Mouse (Mus musculus): ENCODE results near the gene 6430548M08Rik. TPM values are rescaled to one million over a fixed set of nuclear protein-coding genes. Genes with fewer than 3 reads are reported as not detected.

Gene 6430548M08Rik
- polyA plus RNA-seq, 1 experiment, result 2.4 TPM

GRCm38 (mm10) chr8:120205916-120206315, 92.0 kb downstream of the 6430548M08Rik start:
- Histone ChIP-seq H3K36me3 (replicated peaks; ENCODE audit: low read length) (no peaks in the 10 kb centered on the region), H3K9me3 (no peaks in the 10 kb centered on the region), H3K27me3 (replicated peaks) (peaks cover 70% of the 10 kb centered on the region), H3K4me1 (peaks cover 5% of the 10 kb centered on the region; the same call in 1 of the 2 replicates), H3K4me3 (replicated peaks) (no peak overlapping the region)
- TF ChIP-seq FLI1 (IDR thresholded peaks at IDR 0.05; ENCODE audit: low read length) (no peak), GATA1 (IDR thresholded peaks at IDR 0.05; ENCODE audit: borderline replicate concordance, low read length) (no peak)

GRCm38 (mm10) chr8:120207364-120207763, 93.4 kb downstream of the 6430548M08Rik start:
- Histone ChIP-seq H3K4me1 (peaks cover 14% of the 10 kb centered on the region), H3K27me3 (replicated peaks) (peaks cover 72% of the 10 kb centered on the region), H3K9me3 (no peaks in the 10 kb centered on the region), H3K36me3 (replicated peaks; ENCODE audit: low read length) (no peaks in the 10 kb centered on the region), H3K4me3 (replicated peaks) (no peak overlapping the region)
- no peak for TF ChIP-seq FLI1 (IDR thresholded peaks at IDR 0.05; ENCODE audit: low read length)
- TF ChIP-seq GATA1 (IDR thresholded peaks at IDR 0.05; ENCODE audit: borderline replicate concordance, low read length), result no peak

- Histone ChIP-seq H3K9me3 (no peaks in the 10 kb centered on the region), H3K4me1 (peaks cover 14% of the 10 kb centered on the region), H3K27me3 (replicated peaks) (peaks cover 71% of the 10 kb centered on the region), H3K4me3 (replicated peaks) (no peak overlapping the region), H3K36me3 (replicated peaks; ENCODE audit: low read length) (no peaks in the 10 kb centered on the region)
- no peak for TF ChIP-seq FLI1 (IDR thresholded peaks at IDR 0.05; ENCODE audit: low read length)
- no peak for TF ChIP-seq GATA1 (IDR thresholded peaks at IDR 0.05; ENCODE audit: borderline replicate concordance, low read length)
Measured at GRCm38 (mm10) chr8:120208113-120208512, 94.2 kb downstream of the 6430548M08Rik start.

- Histone ChIP-seq H3K4me3 (replicated peaks) (no peak overlapping the region), H3K9me3 (no peaks in the 10 kb centered on the region), H3K27me3 (replicated peaks) (peaks cover 59% of the 10 kb centered on the region), H3K4me1 (peaks cover 8% of the 10 kb centered on the region), H3K36me3 (replicated peaks; ENCODE audit: low read length) (no peaks in the 10 kb centered on the region)
- TF ChIP-seq FLI1 (IDR thresholded peaks at IDR 0.05; ENCODE audit: low read length), result no peak
- TF ChIP-seq GATA1 (IDR thresholded peaks at IDR 0.05; ENCODE audit: borderline replicate concordance, low read length), result no peak
Measured at GRCm38 (mm10) chr8:120211345-120211744, 97.4 kb downstream of the 6430548M08Rik start.

- TF ChIP-seq FLI1 (IDR thresholded peaks at IDR 0.05; ENCODE audit: low read length), result no peak
- no peak for TF ChIP-seq GATA1 (IDR thresholded peaks at IDR 0.05; ENCODE audit: borderline replicate concordance, low read length)
- no peak overlapping the region for H3K4me3 ChIP-seq (replicated peaks)
- no peaks in the 10 kb centered on the region for H3K36me3 ChIP-seq (replicated peaks; ENCODE audit: low read length)
- H3K27me3 ChIP-seq (replicated peaks), result peaks cover 58% of the 10 kb centered on the region
- H3K9me3 ChIP-seq, result peaks cover 2% of the 10 kb centered on the region; the same call in 1 of the 2 replicates
- H3K4me1 ChIP-seq, result peaks cover 19% of the 10 kb centered on the region
Measured at GRCm38 (mm10) chr8:120212596-120212995, 98.6 kb downstream of the 6430548M08Rik start.

- Histone ChIP-seq H3K27me3 (replicated peaks) (peaks cover 59% of the 10 kb centered on the region), H3K36me3 (replicated peaks; ENCODE audit: low read length) (no peaks in the 10 kb centered on the region), H3K4me1 (peaks cover 21% of the 10 kb centered on the region), H3K4me3 (replicated peaks) (no peak overlapping the region), H3K9me3 (peaks cover 8% of the 10 kb centered on the region)
- TF ChIP-seq FLI1 (IDR thresholded peaks at IDR 0.05; ENCODE audit: low read length) (no peak), GATA1 (IDR thresholded peaks at IDR 0.05; ENCODE audit: borderline replicate concordance, low read length) (no peak)
Measured at GRCm38 (mm10) chr8:120213229-120213628, 99.3 kb downstream of the 6430548M08Rik start.

DNA sequence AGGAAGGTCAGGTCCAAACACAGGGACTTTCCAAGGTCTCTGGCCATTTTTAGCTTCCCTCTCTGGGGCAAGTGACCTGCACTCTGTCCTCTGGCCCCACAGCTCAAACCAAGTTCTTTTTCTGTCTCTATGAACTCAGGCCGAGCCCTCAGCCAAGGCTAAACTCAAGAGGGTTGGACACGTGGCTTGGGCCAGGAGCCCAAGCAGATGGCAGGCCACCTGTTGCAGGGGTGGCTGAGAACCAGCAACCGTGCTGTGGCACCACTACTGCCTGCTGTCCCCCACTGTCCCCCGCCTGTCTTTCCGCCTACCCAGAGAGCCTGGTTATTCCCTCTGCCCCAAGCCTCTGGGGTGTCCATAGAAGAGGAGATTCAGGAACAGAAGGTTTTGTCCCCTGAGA, 100.0 kb downstream of the 6430548M08Rik start:
- Histone ChIP-seq H3K4me1 (peaks cover 21% of the 10 kb centered on the region), H3K4me3 (replicated peaks) (no peak overlapping the region), H3K9me3 (peaks cover 15% of the 10 kb centered on the region), H3K36me3 (replicated peaks; ENCODE audit: low read length) (no peaks in the 10 kb centered on the region), H3K27me3 (replicated peaks) (peaks cover 65% of the 10 kb centered on the region)
- TF ChIP-seq FLI1 (IDR thresholded peaks at IDR 0.05; ENCODE audit: low read length), result no peak
- no peak for TF ChIP-seq GATA1 (IDR thresholded peaks at IDR 0.05; ENCODE audit: borderline replicate concordance, low read length)

Other genes starting within 250 kb of the 6430548M08Rik start
- gene Usp10, start 203.8 kb upstream of the 6430548M08Rik start, polyA plus RNA-seq (2012; ENCODE audit: insufficient read depth, low replicate concordance), result 15.0 and 19.0 TPM in 2 replicates
- 111 and 175 TPM in 2 replicates for gene Gm20388, start 203.3 kb upstream of the 6430548M08Rik start, polyA plus RNA-seq (2012; ENCODE audit: insufficient read depth, low replicate concordance)
- gene Crispld2, start 121.7 kb upstream of the 6430548M08Rik start, polyA plus RNA-seq (2012; ENCODE audit: insufficient read depth, low replicate concordance), result 0.83 TPM in 1 of 2 replicates, not detected in the other
- gene Zdhhc7, start 12.7 kb upstream of the 6430548M08Rik start, polyA plus RNA-seq (2012; ENCODE audit: insufficient read depth, low replicate concordance), result 29.1 and 34.2 TPM in 2 replicates
- not detected in 2 replicates for gene Fam92b, start 63.3 kb downstream of the 6430548M08Rik start, polyA plus RNA-seq (2012; ENCODE audit: insufficient read depth, low replicate concordance)
- 163 and 212 TPM in 2 replicates for gene Gse1, start 114.3 kb downstream of the 6430548M08Rik start, polyA plus RNA-seq (2012; ENCODE audit: insufficient read depth, low replicate concordance)